Mouse (Mus musculus): ENCODE data around the gene Cdk17.

GRCm38 (mm10) chr10:93207176-93207575 is 46.5 kb downstream of the Cdk17 start:
- TF ChIP-seq CTCF (IDR thresholded peaks at IDR 0.05; ENCODE audit: low read depth), result no peak
- no peak for TF ChIP-seq EP300 (optimal IDR thresholded peaks at IDR 0.05)

Data from stomach, postnatal 0 days (tissue).